Comparison of ENCODE assay signal across 8 mouse cellular contexts in the genomic region with DNA sequence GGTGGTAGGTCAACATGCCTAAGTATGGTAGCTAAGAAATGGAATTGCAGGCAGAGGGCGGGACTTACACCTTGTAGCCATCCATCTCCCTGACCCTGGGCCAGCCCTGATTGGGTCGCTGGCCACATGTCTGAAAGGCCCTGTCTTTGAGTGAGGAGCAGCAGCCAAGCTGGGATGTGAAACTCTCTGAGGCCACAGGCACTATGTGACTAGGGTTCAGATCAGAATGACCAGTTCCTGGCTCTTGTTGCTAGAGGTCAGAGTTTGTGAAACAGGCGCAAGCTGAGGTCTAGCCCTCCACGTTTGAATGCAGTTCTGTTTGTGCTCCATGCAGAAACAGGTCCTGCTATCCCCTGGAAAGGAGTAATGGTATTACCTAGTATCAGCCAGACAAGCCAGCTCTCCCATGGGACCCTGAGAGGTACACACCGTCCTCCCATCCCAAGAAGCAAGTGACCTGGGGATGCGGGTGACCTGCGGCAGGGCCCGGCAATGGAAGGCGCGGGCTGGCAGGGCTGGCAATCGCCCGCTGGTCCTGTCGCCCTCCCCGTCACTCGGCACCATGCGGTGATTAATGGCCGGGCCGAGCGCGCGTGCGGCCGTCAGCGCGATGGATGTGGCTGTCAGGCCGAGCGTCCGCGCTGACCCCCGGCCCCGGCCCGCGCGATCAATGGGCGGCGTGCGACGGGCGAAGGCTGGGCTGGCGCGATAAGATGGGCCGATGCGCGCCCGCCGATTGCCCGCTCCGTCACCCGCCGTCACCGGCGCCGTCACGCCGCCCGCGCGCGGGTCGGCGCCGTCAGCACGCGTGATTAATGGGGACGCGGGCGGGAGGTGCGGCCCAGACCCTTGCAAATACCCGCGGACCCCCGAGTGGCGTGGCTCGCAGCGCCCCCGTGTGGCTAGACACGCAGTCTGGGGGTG. TPM values are rescaled to one million over a fixed set of nuclear protein-coding genes. Genes with fewer than 3 reads are reported as not detected.
DNase-seq lines count a peak whose midpoint lies in the region; ATAC-seq and TF ChIP-seq lines count a peak whose summit lies in the region.

No protein-coding gene starts in this region.

- peak; percentile 41 for ATAC-seq in inflammation-experienced regulatory T-cells, adult 6 months
- peak; percentile 92 for ATAC-seq in midbrain, embryonic 16.5 days
- ATAC-seq in stomach, embryonic 14.5 days (ENCODE audit: insufficient number of reproducible peaks, insufficient read depth, low FRiP score, low read depth): peak; percentile 51; the same call in 1 of the 2 replicates

- TF ChIP-seq POLR2A in kidney, adult 2 months (IDR thresholded peaks at IDR 0.05; ENCODE audit: low read depth, low read length): no peak

- H3K4me3 ChIP-seq in kidney, adult 2 months (ENCODE audit: insufficient read depth, low read depth, low read length): peak overlapping the region; percentile 49; the same call in 1 of the 2 replicates
- peak overlapping the region; percentile 61 for H3K4me3 ChIP-seq in midbrain, embryonic 16.5 days (ENCODE audit: low read depth, low read length)
- peak overlapping the region; percentile 47 for H3K4me3 ChIP-seq in stomach, embryonic 14.5 days (ENCODE audit: low read depth, low read length)

- TF ChIP-seq CTCF in kidney, adult 2 months (conservative IDR thresholded peaks at IDR 0.05; ENCODE audit: insufficient read depth, insufficient read length, low read depth, low read length): peak; percentile 57

- H3K27ac ChIP-seq in kidney, adult 2 months (ENCODE audit: insufficient read depth, low read depth, low read length): no peak overlapping the region
- peak overlapping the region; percentile 71 for H3K27ac ChIP-seq in midbrain, embryonic 16.5 days (ENCODE audit: low read length)
- H3K27ac ChIP-seq in stomach, embryonic 14.5 days (ENCODE audit: low read length): no peak overlapping the region

- H3K4me2 ChIP-seq in midbrain, embryonic 16.5 days (ENCODE audit: low read length): peak overlapping the region; percentile 87
- H3K4me2 ChIP-seq in stomach, embryonic 14.5 days (replicated peaks; ENCODE audit: low read depth, low read length): peak overlapping the region; percentile 80

- DNase-seq in kidney, adult 2 months: peak; percentile 36
- DNase-seq in kidney, adult 9 months: no peak
- peak; percentile 94 to 95 for DNase-seq in cerebellum, postnatal 10 days
- DNase-seq in forelimb bud, embryonic 11.5 days (ENCODE audit: low read depth, low spot score): peak; percentile 62
- DNase-seq in liver: peak; percentile 79

- no peaks in the 10 kb centered on the region for H3K9me3 ChIP-seq in midbrain, embryonic 16.5 days (replicated peaks; ENCODE audit: control insufficient read depth, low read length, poor library complexity, severe bottlenecking)
- no peaks in the 10 kb centered on the region for H3K9me3 ChIP-seq in stomach, embryonic 14.5 days (ENCODE audit: control insufficient read depth, low read depth, low read length)

- no peaks in the 10 kb centered on the region; the same call in 1 of the 2 replicates for H3K36me3 ChIP-seq in kidney, adult 2 months (ENCODE audit: control insufficient read depth, insufficient read depth, low read length)
- H3K36me3 ChIP-seq in midbrain, embryonic 16.5 days (ENCODE audit: control insufficient read depth, insufficient read depth, low read length): peaks cover 17% of the 10 kb centered on the region
- peaks cover 29% of the 10 kb centered on the region for H3K36me3 ChIP-seq in stomach, embryonic 14.5 days (ENCODE audit: control insufficient read depth, insufficient read depth, low read length)

- no peaks in the 10 kb centered on the region for H3K27me3 ChIP-seq in kidney, adult 2 months (replicated peaks; ENCODE audit: control insufficient read depth, insufficient read depth, low read length)
- H3K27me3 ChIP-seq in midbrain, embryonic 16.5 days (ENCODE audit: control insufficient read depth, insufficient read depth, low read depth, low read length): no peaks in the 10 kb centered on the region
- H3K27me3 ChIP-seq in stomach, embryonic 14.5 days (ENCODE audit: control insufficient read depth, insufficient read depth, low read length): no peaks in the 10 kb centered on the region

- WGBS in kidney, adult 2 months: 6% methylated on average over 75 of the region's 76 CpGs
- 4% methylated on average over 51 of the region's 76 CpGs for WGBS in midbrain, embryonic 16.5 days
- 3% methylated on average over 76 of the region's 76 CpGs for WGBS in stomach, embryonic 14.5 days

- H3K9ac ChIP-seq in midbrain, embryonic 16.5 days (ENCODE audit: low read depth, low read length): peak overlapping the region; percentile 88
- H3K9ac ChIP-seq in stomach, embryonic 14.5 days (replicated peaks; ENCODE audit: low read depth, low read length): peak overlapping the region; percentile 47

- no peaks in the 10 kb centered on the region for H3K4me1 ChIP-seq in kidney, adult 2 months (ENCODE audit: control insufficient read depth, insufficient read depth, low read length)
- peaks cover 6% of the 10 kb centered on the region for H3K4me1 ChIP-seq in midbrain, embryonic 16.5 days (ENCODE audit: control insufficient read depth, insufficient read depth, low read length)
- H3K4me1 ChIP-seq in stomach, embryonic 14.5 days (ENCODE audit: control insufficient read depth, insufficient read depth, low read length): 0 out of 2 replicates have a peak, but pooled peaks cover 3% of the 10 kb centered on the region

RNA-seq across cellular contexts. Expression of gene Sec61a1, which starts 19.0 kb away (rescaled TPM):
- 146 and 187 TPM in 2 replicates for polyA plus RNA-seq in kidney, adult 2 months (2012; rRNA removed)
- 100 to 1,000 TPM; 183 to 218 (median 188) TPM for polyA plus RNA-seq in inflammation-experienced regulatory T-cells, adult 6 months (2017; shearing (Covaris generic))
- polyA plus RNA-seq in midbrain, embryonic 16.5 days (2015; fragmentation: Nextera tagmentation; extraction: Ambion mirVana): 162 and 164 TPM in 2 replicates
- polyA plus RNA-seq in stomach, embryonic 14.5 days (2014; fragmentation: Nextera tagmentation; extraction: Ambion mirVana): 217 and 245 TPM in 2 replicates

RNA-seq across cellular contexts. Expression of gene Ruvbl1, which starts 34.5 kb away (rescaled TPM):
- 21.4 and 22.9 TPM in 2 replicates for polyA plus RNA-seq in kidney, adult 2 months (2012; rRNA removed)
- polyA plus RNA-seq in inflammation-experienced regulatory T-cells, adult 6 months (2017; shearing (Covaris generic)): 10 to 100 TPM; 51.3 to 68.4 (median 59.4) TPM
- polyA plus RNA-seq in midbrain, embryonic 16.5 days (2015; fragmentation: Nextera tagmentation; extraction: Ambion mirVana): 92.6 and 92.7 TPM in 2 replicates
- polyA plus RNA-seq in stomach, embryonic 14.5 days (2014; fragmentation: Nextera tagmentation; extraction: Ambion mirVana): 120 and 134 TPM in 2 replicates

RNA-seq across cellular contexts. Expression of gene Eefsec, which starts 53.4 kb away (rescaled TPM):
- 32.5 and 38.7 TPM in 2 replicates for polyA plus RNA-seq in kidney, adult 2 months (2012; rRNA removed)
- 10 to 100 TPM; 18.1 to 35.8 (median 34.7) TPM for polyA plus RNA-seq in inflammation-experienced regulatory T-cells, adult 6 months (2017; shearing (Covaris generic))
- 25.3 and 26.3 TPM in 2 replicates for polyA plus RNA-seq in midbrain, embryonic 16.5 days (2015; fragmentation: Nextera tagmentation; extraction: Ambion mirVana)
- 49.4 and 49.5 TPM in 2 replicates for polyA plus RNA-seq in stomach, embryonic 14.5 days (2014; fragmentation: Nextera tagmentation; extraction: Ambion mirVana)

Comparison
In these comparisons a context has a peak if more than half of its experiments do, and no peak if none do; other contexts are left out.
1. ATAC-seq: peak in every context shown above with its lines; median percentile 92 in midbrain, embryonic 16.5 days; 51 in stomach, embryonic 14.5 days; 41 in inflammation-experienced regulatory T-cells, adult 6 months.